Mouse (Mus musculus) lung, postnatal 4 days (tissue): ENCODE data around the gene Sipa1l1.

Experiments used
- DNase-seq, 2 experiments: peaks; one replicate each; pipeline ENCODE4 v3.0.0; 2021

Sipa1l1 gene

DNA sequence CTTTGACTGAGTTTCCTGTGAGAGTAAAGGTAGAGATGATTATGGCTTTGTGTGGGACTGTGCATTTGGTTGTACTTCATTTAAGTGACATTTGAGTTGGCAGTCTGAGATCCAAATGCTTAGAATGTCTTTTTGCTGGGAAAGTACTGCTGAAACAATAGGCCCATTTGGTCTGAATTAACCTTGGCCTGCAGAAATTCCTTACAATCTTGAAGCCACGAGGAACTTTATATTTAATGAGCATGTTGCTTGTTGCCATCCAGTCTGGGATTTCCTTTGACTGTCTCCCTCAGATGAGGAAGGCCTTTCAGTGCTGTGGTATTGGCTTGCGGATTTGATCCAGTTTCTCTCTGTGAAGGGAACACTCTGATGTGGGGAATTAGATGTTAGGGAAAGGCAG lies 43.9 kb downstream of the Sipa1l1 start:
- no peak for DNase-seq

GRCm38 (mm10) chr12:82214916-82215315 lies 45.8 kb downstream of the Sipa1l1 start:
- DNase-seq, result no peak

DNA sequence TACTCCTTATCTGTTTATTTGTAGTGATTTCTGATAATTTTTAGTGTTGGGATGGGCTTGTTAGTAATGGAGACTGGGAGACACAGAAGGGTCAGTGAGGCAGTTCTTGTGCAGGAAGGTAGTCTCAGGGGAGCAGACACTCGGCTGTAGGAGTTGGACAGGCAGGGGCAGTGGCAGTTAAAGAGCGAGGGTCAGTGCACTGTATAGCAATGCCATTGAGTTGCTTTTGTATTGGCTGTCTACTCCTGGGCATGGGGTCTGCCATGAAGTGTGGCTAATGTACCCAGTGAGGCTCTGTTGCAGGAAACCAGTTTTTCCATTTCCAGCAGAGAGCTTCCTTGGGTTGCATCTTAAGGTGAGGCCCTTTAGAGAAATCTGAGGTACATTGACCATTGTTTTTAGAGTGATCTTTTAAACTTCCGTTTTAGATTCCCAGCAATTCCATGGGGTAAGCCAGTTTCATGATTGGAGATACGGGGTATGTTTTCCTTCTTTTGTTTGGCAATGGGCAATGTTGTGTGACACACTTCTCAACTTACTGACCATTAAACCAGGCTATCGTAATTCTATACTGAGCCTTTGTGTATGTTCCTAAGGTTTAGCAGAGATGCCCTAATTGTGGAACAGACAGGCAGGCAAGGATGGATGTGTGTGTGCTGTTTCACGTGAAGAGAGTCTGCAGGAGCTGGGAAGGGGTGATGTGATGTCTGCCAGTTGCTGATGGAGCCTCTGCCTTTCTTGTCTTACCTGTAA lies 47.9 kb downstream of the Sipa1l1 start:
- DNase-seq, result no peak

DNA sequence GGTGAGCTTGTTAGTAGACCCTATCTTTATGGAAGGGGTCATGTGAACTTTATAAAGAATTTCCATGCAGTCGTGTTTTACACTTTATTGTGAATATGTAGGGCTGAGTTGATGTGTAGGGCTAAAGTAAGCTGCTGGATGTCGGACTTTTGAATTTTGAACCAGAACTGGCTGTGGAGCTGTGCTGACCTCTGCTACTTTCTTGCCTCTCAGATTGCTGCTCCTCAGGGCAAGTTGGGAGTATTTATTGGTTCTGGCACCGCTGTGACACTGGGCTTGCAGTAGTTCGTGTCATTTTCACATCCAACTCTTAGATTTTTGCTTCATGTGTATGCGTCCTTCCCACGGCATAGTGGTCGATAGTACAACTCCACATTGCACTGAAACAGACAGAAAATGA lies 49.1 kb downstream of the Sipa1l1 start:
- DNase-seq, result no peak

DNA sequence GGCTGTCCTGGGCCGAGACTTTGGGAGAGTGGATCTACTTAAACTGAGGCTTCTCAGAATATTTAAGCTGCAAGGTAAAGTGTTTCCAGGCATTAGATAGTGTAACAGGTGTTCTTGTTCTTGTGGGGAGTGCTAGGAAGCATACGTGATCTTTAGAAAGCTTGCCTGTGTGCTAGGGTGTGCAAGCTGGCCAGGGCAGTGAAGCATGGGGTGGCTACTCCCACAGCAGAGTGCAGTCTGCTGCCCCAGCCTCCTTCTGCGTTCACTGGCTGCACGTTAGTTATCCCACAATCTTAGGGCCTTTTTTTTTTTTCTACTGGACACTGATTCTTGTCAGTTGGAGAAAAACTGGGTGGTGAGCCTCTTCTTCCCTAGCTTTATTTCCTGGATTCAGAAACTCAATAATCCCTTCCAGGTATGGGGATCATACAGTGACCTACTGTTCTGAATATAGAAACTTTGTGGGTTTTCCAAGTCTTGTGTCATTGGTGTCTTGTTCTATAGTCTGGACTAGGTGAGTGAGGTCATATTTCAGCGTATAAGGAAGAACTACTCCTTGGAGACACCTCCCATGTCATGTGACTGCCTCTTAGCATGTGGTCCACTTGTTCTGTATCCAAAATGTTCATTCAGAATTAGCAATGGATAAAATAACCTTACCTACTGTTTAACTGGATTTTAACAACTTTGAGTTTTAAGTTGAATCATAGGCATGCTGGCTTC lies 51.4 kb downstream of the Sipa1l1 start:
- no peak for DNase-seq

GRCm38 (mm10) chr12:82223126-82223815 lies 54.2 kb downstream of the Sipa1l1 start:
- DNase-seq, result no peak

DNA sequence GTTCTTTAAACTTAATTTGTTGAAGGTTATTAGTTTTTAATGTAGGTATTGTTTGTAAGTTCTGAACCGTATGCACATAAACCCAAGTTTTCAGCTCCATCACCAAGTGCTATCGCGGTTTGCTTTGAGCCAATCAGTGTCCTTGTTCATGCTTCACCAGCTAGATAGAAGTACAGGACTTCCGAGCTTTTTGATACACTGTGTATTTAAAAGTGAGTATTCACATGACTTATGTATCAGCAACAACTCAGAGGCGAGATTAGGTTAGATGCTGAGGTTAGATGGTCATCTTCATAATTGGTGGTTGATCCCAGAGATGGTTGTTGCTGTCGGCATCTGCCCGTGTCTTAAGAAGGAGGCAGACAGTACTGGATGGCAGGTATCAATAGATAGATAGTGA lies 55.7 kb downstream of the Sipa1l1 start:
- DNase-seq, result no peak

GRCm38 (mm10) chr12:82225278-82225677 lies 56.2 kb downstream of the Sipa1l1 start:
- no peak for DNase-seq

DNA sequence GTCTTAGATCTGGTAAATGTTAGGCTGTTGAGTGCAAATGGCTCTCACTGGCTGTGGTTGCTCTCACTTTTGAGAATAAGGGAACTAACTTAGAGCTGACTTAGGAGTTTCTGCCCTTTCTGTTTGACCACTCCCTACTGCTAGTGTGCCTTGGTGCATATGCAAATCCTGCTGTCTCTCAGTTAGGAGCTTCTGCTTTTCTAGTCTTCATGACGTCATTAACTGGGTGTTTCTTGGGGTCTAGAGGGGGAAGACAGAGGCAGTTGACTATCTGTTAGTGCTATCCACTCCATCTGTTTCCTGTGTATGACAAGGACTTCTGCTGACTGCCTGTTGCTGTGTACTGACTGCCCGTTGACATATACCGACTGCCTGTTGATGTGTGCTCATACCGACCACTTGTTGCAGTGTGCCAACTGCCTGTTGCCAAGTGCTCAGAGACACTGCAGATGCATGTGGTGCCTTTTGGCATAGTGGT lies 56.7 kb downstream of the Sipa1l1 start:
- peak; percentile 57 to 76 for DNase-seq

DNA sequence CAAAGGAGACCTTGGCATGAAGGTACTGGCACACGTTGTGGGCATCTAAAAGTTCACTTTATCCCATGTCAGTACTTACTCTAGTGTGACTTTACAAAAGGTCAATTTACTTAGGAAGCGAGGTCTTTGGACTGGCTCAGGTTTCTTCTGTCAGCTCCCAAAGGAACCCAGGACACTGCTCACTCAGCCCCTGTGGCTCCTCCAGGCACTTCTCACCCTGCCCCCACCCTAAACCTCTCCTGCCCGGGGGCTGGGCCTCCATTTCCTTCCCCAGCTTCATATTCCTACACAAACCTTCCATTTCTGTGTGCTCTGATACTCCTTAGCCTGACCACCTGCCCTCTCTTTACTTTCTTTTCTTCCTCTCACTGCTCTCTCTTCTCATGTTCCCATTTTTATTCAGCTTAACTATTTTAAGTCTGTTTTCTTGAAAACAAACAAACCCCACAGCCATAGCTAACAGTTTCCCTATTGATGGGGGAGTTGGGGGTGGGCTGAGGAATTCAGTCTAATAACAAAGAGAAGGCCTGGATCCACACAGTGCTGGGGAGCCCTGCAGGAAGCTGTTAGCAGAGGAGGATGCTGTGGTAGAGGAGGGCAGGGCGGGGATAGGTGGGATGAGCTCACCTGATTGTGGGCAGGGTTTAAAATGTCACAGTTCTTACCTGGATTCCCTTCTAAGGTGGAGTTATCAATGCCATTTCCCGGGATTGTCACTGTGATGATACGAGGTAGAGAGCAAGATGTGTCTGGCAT lies 57.4 kb downstream of the Sipa1l1 start:
- no peak for DNase-seq

GRCm38 (mm10) chr12:82230127-82230526 lies 61.0 kb downstream of the Sipa1l1 start:
- no peak for DNase-seq

GRCm38 (mm10) chr12:82231191-82231590 lies 62.1 kb downstream of the Sipa1l1 start:
- no peak for DNase-seq

- DNase-seq, result no peak
Measured at GRCm38 (mm10) chr12:82233177-82233576, 64.1 kb downstream of the Sipa1l1 start.

DNA sequence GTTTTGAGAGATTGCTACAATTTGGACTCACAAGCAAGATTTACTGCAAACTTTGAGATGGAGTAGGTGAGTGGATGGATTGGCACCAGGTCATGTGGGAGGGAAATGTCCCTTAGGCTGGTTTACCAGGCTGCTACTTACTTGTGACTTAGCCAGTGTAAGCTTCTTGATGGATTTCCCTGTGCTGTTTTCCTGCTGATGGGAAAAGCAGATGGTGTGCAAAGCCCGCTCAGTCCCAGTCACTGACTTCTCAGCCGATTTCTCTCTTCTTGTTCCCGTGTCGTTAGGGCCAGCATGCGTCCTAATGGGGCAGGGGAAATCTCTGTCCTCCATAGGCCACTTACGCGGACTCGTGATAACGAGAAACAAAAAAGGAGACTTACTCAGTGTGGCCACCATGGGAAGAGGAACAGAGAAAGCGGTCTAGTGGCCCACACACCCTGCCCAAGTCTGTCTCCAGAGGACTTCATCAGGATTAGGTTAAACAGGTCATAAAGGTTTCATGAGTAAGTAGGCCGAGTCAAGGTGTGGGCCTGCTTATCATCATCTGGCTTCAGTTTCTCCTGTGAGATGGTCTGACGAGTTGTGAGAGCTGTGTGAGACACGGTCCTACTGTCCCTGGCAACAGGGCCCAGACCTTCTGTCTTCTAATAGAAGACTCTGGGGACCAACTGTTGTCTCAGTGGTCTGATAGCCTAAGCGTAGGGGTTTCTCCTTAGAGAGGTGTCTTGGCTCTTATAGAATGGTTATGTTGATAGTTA lies 65.5 kb downstream of the Sipa1l1 start:
- DNase-seq, result no peak

DNA sequence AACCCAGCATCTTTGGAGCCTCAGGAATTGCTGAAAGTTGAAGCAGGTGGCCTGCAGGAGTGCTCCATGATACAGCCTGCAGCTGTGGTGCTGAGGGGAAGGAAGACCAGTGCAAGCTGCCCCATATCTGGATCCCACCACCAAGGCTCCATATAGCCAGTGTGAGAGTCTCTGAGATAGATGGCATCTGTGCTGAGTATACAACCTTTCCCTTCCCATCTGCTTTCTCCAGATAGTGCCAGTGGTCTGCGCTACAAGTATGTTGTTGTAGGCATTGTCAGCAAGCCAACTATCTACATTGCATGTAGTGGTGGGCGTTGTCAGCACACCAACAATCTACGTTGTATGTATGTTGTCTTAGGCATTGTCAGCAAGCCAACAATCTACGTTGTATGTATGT lies 68.0 kb downstream of the Sipa1l1 start:
- DNase-seq, result no peak

DNA sequence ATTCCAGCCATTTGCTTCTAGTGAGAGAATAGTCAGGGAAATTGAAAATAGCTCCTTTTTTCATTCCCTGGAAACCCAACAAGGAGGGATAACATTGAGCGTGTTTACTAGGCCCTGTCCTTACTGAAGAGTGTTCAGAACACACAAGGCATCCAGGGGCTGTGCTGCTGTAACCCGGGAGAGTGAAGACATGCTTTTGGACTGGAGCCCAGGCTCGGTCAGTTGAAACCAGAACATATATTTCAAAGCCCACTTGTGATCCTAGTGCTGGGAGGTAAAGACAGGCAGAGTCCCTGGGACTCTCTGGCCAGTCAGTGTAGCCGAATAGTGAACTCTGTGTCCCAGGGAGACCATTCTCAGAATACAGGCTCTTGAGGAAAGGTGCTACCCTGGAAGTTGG lies 68.8 kb downstream of the Sipa1l1 start:
- DNase-seq, result peak; percentile 30 to 58

DNA sequence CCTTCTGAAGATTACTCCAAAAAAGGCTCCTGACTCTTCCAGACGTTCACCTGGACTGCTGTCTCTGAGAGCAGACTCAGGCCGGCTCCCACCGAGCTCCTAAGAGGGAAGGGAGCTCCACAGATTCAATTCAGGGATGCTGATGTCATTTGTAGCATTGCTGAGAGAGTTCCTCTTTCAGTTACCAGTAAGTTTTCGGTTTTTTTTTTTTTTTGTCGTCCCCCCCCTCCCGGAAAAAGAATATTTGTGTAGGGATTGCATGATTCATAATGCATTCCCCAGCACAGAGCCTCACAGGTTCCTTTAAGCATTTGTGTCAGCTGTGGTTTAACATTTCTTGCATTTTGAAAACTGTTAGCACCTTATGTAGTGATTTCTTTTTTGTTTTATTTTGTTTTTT lies 71.6 kb downstream of the Sipa1l1 start:
- DNase-seq, result no peak

GRCm38 (mm10) chr12:82245219-82245618 lies 76.1 kb downstream of the Sipa1l1 start:
- no peak for DNase-seq

DNA sequence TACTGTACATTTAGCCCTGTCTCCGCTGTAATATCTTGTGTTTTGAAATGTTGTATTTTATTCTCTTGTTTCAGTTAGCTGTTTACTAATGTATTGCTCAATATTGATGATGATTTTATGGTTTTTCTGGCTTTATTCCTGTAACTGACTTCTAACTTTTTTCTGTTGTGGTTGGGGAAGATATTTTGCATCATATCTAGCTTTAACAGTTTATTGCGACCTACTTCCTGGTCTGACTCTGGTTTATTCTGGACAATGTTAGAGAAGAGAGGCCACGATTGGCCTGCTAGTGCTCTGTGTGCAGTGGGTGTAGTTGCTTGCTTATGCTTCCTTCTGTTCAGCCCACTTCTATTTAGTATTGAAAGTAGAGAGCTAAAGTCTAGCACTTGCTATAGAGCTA lies 77.3 kb downstream of the Sipa1l1 start:
- DNase-seq, result no peak

GRCm38 (mm10) chr12:82247371-82248258 lies 78.5 kb downstream of the Sipa1l1 start:
- DNase-seq, result no peak

GRCm38 (mm10) chr12:82248501-82248900 lies 79.4 kb downstream of the Sipa1l1 start:
- DNase-seq, result no peak
